9 mouse cellular contexts compared by ENCODE assay signal in genomic region chr12:16587767-16588166, GRCm38 (mm10). TPM values are rescaled to one million over a fixed set of nuclear protein-coding genes. Genes with fewer than 3 reads are reported as not detected.
DNase-seq lines count a peak whose midpoint lies in the region; ATAC-seq and TF ChIP-seq lines count a peak whose summit lies in the region.
"Had no signal": no experiment of that assay in that cellular context is flagged by ENCODE, and none has a peak within 500 bp of the region (broad histone marks: within the 10 kb centered on the region; RNA-seq: fewer than 3 reads in every experiment).

No protein-coding gene starts in this region.

- TF ChIP-seq CTCF in gastrocnemius, adult 2 months (IDR thresholded peaks at IDR 0.05), result no peak

- 79% methylated on average over 5 of the region's 5 CpGs for WGBS in hindbrain, embryonic 12.5 days
- WGBS in midbrain, embryonic 12.5 days, result 82% methylated on average over 5 of the region's 5 CpGs

- peak overlapping the region; percentile 79 for H3K4me2 ChIP-seq in hindbrain, embryonic 12.5 days (replicated peaks)
- H3K4me2 ChIP-seq in midbrain, embryonic 12.5 days (replicated peaks), result peak overlapping the region; percentile 67

- H3K9ac ChIP-seq in ES-E14 (ENCODE audit: insufficient read depth, low read depth, low read length, poor library complexity, severe bottlenecking), result no peak overlapping the region
- H3K9ac ChIP-seq in hindbrain, embryonic 12.5 days, result peak overlapping the region; percentile 74
- H3K9ac ChIP-seq in midbrain, embryonic 12.5 days (replicated peaks), result no peak overlapping the region; the same call in 1 of the 2 replicates

- ATAC-seq in hindbrain, embryonic 12.5 days (ENCODE audit: low FRiP score), result no peak
- ATAC-seq in midbrain, embryonic 12.5 days (ENCODE audit: low FRiP score, low read depth), result no peak

- H3K36me3 ChIP-seq in ES-E14 (ENCODE audit: control insufficient read depth, insufficient read depth, low read length, poor library complexity, severe bottlenecking), result peaks cover 2% of the 10 kb centered on the region; the same call in 1 of the 2 replicates
- 0 out of 2 replicates have a peak, but pooled peaks cover 4% of the 10 kb centered on the region for H3K36me3 ChIP-seq in hindbrain, embryonic 12.5 days
- H3K36me3 ChIP-seq in midbrain, embryonic 12.5 days, result no peaks in the 10 kb centered on the region

- intact Hi-C loops in gastrocnemius, adult 2 months (cut with DNase I), result no loop called here
- intact Hi-C loops in gastrocnemius, postnatal 14 days (cut with DNase I; ENCODE audit: low total_unique reads), result no loop called here

- H3K27ac ChIP-seq in gastrocnemius, adult 2 months, result peak overlapping the region; percentile 92
- H3K27ac ChIP-seq in ES-E14 (ENCODE audit: insufficient read depth, low read depth, low read length, poor library complexity, severe bottlenecking), result no peak overlapping the region
- H3K27ac ChIP-seq in hindbrain, embryonic 12.5 days, result no peak overlapping the region
- no peak overlapping the region for H3K27ac ChIP-seq in midbrain, embryonic 12.5 days (replicated peaks)

- H3K4me1 ChIP-seq in ES-E14 (ENCODE audit: control insufficient read depth in 2 of 2, insufficient read depth in 2 of 2, low read length in 2 of 2, poor library complexity in 1 of 2), result peaks cover 7 to 18% of the 10 kb centered on the region in 2 experiments; a peak in 2 of 4 replicates
- H3K4me1 ChIP-seq in hindbrain, embryonic 12.5 days, result peaks cover 59% of the 10 kb centered on the region
- H3K4me1 ChIP-seq in midbrain, embryonic 12.5 days, result peaks cover 61% of the 10 kb centered on the region

- H3K4me3 ChIP-seq in gastrocnemius, adult 2 months, result peak overlapping the region; percentile 94
- H3K4me3 ChIP-seq in ES-E14 (ENCODE audit: insufficient read depth in 1 of 2, low read depth in 1 of 2, low read length in 2 of 2, poor library complexity in 1 of 2, severe bottlenecking in 1 of 2), result peak overlapping the region; percentile 12 to 16; a peak in 2 of 4 replicates
- peak overlapping the region; percentile 56 for H3K4me3 ChIP-seq in hindbrain, embryonic 12.5 days
- H3K4me3 ChIP-seq in midbrain, embryonic 12.5 days, result peak overlapping the region; percentile 60

- H3K27me3 ChIP-seq in hindbrain, embryonic 12.5 days, result no peaks in the 10 kb centered on the region
- 0 out of 2 replicates have a peak, but pooled peaks cover 7% of the 10 kb centered on the region for H3K27me3 ChIP-seq in midbrain, embryonic 12.5 days

- in situ Hi-C loops in ES-E14 (cut with MboI; ENCODE audit: low sequenced_read_pairs in 2 of 2, unreplicated experiment in 2 of 2), result no loop called here

- H3K9me3 ChIP-seq in ES-E14 (ENCODE audit: control insufficient read depth, insufficient read depth, low read depth, low read length), result no peaks in the 10 kb centered on the region
- no peaks in the 10 kb centered on the region for H3K9me3 ChIP-seq in hindbrain, embryonic 12.5 days (replicated peaks)
- no peaks in the 10 kb centered on the region for H3K9me3 ChIP-seq in midbrain, embryonic 12.5 days

- no peak for DNase-seq in gastrocnemius, adult 2 months
- DNase-seq in gastrocnemius, postnatal 14 days, result no peak
- no peak for DNase-seq in ES-E14 (ENCODE audit: low read depth, low spot score)
- DNase-seq in frontal cortex, adult 2 months (ENCODE audit: extremely low spot score in 1 of 2, low spot score in 1 of 2), result no peak
- DNase-seq in kidney, adult 9 months, result no peak
- DNase-seq in heart, adult 11 months, result no peak
- DNase-seq: cerebellum, postnatal 10 days had no signal

TF ChIP-seq in ES-E14, 5 proteins besides CTCF, POLR2A, EP300 and RAD21:
- TF ChIP-seq MAFK (IDR thresholded peaks at IDR 0.05; ENCODE audit: insufficient read depth, low read depth, low read length), result no peak
- no peak for TF ChIP-seq ZC3H11A (IDR thresholded peaks at IDR 0.05; ENCODE audit: borderline replicate concordance, low read depth, low read length)
- no peak for TF ChIP-seq CHD2 (IDR thresholded peaks at IDR 0.05; ENCODE audit: low read depth, low read length)
- no peak for TF ChIP-seq HCFC1 (IDR thresholded peaks at IDR 0.05; ENCODE audit: borderline replicate concordance, insufficient read depth, low read length)
- no peak for TF ChIP-seq ZNF384 (IDR thresholded peaks at IDR 0.05; ENCODE audit: low read depth, low read length)

RNA-seq across cellular contexts. Expression of gene Lpin1, which starts 23.0 kb away (rescaled TPM):
- 100 to 1,000 TPM; 279 to 395 TPM for total RNA-seq in gastrocnemius, adult 2 months (2021)
- total RNA-seq in gastrocnemius, postnatal 14 days (2021), result 100 to 1,000 TPM in 1 of 2 experiments, 10 to 100 TPM in 1; 46.2 to 117 TPM
- total RNA-seq in ES-E14 (2012; rRNA removed), result 15.8 and 20.0 TPM in 2 replicates
- 17.1 and 19.0 TPM in 2 replicates for polyA plus RNA-seq in hindbrain, embryonic 12.5 days (2016; fragmentation: Nextera tagmentation; extraction: Ambion mirVana)
- polyA plus RNA-seq in midbrain, embryonic 12.5 days (2016; fragmentation: Nextera tagmentation; extraction: Ambion mirVana), result 16.8 and 17.8 TPM in 2 replicates
- 20.5 and 21.2 TPM in 2 replicates for polyA plus RNA-seq in frontal cortex, adult 2 months (2012; rRNA removed)

Comparison
In these comparisons a context has a peak if more than half of its experiments do, and no peak if none do; other contexts are left out.
1. H3K4me3 ChIP-seq: peak in every context shown above with its lines; median percentile 94 in gastrocnemius, adult 2 months; 60 in midbrain, embryonic 12.5 days; 56 in hindbrain, embryonic 12.5 days; 14 in ES-E14.